Mouse (Mus musculus) thymus, postnatal 36 days (tissue): ENCODE measurements around the gene Tie1.
"Not testable (repeated sequence)": the region's sequence is repeated elsewhere in the genome, so short reads cannot be mapped to it uniquely, and the experiment has no call there.

Experiments
- DNase-seq, 2 experiments: peaks; one replicate each; pipeline ENCODE4 v3.0.0; 2022; ENCODE audit warnings: mixed read lengths in 2 of 2

Gene Tie1

DNA sequence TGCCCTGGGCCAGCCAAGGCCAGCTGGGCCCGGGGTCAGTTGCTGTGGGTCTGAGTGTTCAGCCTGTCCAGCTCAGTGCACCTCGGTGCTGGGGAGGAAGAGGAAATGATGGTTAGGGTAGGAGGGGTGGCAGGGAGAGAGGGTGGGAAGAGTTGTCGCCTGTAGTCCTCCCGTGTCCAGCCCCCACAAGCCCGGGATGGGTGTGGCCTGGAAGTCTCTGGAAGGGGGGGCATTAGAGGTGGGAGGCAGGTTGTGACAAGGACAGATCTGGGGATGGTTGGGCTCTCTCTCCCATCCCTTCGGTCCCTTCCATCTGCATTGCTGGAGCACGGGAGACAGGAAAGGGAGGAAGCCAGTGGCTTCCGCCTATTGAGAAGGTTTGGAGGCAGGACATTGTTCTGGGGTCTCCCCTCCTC is at the start of gene Tie1:
Gene Tie1 (minus strand): TSS at position 345 of the 416 bp plus-strand sequence.
- no peak for DNase-seq

DNA sequence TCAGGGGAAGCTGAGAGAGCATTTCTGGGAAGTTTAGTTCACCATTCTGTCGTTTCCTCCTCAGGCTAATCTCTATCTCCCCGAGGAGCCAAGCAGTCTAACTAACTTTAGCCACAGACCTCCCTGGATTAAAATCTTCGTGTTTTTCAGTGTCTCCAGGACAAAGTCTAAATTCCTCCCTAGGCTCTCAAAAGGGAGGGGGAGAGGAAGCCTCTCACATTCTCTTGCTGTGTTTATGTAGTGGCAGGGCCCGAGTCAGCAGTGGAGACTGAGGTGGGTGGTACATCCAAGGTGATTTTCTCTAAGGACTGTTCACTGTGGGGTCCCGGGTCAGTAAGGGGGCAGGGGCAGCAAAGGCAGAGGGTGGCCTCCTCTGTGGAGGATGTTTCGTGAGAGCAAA is 47.9 kb upstream of the Tie1 start:
- DNase-seq = no peak

DNA sequence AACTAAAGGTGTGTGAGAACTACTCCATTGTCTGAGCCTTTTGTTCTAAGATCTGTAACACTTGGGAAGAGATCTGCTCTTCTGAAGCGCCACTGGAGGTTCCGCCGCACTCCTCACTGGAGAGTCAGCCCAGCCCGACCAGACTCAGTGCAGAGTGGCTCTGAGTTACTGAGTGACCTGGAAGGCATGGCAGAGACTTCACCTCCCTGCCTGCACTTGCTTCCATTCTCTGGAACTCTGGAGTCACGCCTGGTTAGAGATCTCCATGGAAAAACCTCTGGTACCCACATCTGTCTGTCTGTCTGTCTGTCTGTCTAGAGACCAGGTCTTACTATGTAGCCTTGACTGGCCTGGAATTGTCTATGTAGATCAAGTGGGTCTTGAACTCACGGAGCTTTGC is 45.7 kb upstream of the Tie1 start:
- no peak for DNase-seq

DNA sequence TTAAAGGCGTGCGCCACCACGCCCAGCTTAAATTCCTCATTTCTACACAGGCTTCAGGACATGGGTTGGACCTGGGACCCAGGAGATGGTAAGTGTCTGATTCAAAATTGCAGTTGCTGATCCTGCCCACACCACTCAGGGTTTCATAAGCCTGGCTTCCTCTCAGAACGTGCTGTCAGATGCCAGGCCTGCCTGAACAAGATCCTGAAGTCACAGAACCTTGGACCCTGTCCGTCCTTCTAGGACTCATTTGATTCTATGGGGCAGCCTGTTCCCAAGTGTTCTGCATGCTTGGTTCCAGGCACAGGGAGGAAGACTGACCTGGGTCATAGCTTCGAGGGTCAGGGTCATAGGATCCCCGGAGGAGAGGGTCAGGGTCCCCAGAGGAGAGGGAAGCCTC is 43.7 kb upstream of the Tie1 start:
- no peak for DNase-seq

DNA sequence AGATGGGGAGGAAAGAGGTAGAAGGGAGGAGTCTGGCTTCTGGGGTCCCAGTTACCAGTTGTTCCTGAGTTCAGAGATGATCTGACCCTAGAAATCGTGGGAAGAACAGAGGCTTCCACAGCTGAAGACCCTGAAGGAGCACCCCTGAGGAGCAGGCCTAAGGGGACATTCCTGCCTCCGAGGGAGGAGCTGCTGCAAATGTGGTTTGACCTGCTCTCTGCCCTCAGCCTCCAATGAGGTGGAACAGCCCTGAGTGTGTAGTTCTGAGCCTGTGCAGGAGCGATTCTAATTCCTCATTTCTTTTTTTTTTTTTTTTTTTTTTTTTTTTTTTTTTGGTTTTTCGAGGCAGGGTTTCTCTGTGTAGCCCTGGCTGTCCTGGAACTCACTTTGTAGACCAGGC is 43.3 kb upstream of the Tie1 start:
- DNase-seq = no peak

DNA sequence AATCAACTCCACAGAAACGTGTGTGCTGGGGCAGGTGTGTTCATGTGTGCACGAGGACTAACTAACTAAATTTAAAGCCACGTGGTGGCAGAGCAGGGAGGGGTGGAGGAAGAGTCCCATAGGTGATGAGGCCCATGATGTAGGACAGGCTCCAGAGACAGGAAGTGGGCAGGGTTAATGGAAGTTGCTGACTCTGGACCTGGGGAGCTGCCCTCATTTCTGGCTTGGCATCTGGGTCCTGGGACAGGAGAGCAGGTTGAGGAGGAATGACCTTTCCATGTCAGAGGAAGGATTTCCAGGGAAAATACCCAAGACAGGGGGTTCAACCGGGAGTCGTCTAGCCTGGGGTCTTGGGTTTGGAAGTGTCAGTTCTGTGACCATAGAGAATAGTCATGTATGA is 42.8 kb upstream of the Tie1 start:
- no peak for DNase-seq

DNA sequence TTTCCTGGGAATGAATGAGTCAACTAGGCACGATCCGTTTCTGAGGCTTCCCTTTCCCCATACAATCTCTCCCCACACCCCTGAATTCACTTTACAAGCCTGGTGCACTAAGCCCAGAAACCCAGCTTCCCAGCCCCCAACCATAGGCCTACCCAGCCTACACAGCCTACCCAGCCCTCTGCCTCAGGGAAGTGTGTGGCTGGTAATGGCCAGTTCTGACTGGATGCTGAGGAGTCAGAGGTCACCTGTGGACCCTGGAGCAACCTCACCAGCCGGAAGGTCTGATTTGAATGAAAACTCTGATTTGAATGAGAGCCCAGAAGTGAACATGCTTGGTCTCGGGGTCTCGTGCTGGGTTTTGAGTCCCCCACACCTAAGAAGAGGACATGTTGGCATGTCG is 37.9 kb upstream of the Tie1 start:
- no peak for DNase-seq

DNA sequence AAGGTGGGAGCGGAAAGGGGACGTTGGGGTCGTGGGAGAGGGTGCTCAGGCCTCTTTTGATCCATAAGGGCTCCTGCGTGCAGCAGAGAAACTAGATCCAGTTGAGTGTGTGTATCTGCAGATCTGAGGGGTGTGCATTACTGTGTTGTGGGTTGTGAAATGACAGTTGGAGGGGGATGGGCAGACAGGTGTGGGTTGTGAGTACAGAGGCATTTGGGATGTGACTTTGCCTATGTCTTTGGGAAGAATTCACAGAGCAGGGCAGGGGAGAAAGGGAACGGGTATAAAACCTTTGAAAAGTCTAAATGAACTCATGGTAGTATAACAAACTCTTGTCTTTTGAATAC is 37.4 kb upstream of the Tie1 start:
- DNase-seq = no peak

DNA sequence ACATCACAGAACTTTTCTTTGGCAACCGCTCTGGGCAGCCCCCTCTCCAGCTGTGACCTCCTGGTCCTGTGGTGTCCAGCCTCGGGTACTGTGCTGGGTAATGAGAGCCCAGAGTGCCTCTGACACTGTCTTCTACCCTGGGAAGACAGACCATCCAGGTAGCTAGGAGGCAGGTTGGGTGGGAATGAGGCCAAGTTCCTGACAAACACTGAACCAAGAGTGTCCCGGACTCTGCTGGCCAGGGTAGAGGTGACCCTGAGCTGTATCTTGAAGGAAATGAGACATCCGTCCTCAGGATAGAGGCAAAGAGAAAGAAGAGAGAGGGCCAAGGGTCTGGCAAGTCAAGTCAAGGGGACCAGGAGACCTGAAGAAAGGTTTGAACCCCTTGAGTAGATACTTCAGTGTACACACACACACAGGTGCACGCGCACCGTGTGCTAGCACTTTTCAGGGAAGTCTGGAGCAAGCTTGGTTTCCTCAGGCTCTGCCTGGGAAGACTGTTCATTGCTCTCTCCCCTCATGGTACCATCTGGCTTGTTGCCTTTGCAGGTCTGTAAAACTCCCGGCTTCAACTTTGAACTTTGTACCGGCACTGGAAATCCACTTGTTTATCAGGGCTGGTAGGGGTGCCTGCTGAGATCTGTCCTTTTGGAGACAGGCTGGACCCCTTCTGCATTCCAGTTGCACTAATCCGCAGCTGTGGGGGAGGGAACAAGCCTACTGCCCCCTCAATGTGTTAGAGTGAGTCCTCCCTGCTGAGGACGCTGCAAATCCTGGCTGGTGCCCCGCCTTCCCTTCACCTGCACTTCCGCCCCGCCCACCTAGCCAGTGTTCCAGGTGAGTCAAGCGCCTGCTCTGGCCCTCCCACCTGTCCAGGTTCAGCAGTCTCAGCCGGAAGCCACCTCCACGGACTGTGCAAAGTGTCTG is 36.8 kb upstream of the Tie1 start, which contains the start of gene 2610528J11Rik:
Gene 2610528J11Rik (plus strand): TSS at position 592 of the 927 bp plus-strand sequence.
- DNase-seq = peak in 1 of 2 experiments; percentile 23

DNA sequence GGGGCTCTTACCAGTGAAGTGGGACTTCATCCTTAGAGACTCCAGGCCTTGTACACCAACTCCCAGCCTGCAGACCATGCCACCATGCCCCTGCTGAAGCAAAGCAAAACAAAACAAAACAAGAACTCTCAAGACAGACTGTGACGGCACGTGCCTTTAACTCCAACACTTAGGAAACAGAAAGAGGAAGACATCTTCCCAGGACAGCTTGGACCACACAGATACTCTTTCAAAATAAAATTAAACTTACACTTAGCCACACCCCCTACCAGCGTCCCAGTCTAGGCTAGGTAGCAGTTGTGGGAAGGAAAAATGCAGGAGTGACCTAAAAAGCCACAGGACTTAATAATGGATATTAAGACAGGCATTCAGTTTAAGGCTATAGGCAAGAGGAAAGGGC is 35.9 kb upstream of the Tie1 start:
- no peak for DNase-seq

DNA sequence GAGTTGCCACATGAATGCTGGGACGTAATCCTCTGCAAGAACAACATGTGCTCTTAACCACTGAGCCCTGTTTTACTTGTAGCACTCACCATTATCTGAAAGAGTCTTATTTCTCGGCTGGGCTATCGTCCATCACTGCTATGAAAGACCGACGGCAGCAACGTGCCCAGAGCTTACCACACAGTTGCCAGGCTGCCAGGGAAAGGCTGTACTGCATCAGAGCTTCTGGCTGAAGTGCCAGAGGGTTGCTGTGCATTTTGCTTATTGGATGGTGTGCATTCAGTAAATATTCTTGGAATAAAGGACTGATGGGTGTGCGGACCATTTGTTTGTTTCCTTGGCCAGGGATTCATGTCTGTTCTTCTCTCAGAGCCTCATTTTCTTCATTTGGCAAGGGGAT is 34.1 kb upstream of the Tie1 start:
- no peak for DNase-seq

DNA sequence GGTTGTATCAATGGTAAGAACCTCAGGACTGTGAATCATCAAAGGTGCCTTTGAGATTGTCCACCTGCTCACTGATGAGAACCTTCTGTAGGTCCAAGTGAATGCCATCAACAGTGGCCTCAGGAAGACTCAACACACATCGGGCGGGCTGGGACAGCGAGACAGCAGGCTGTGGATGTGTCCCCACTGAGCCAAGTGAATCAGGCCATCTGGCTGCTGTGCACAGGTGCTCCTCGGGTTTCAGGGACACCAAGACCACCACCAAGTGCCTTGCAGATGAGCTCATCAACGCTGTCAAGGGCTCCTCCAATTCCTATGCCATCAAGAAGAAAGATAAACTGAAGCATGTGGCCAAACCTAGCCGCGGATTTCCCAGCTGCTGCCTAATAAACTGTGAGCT is 32.4 kb upstream of the Tie1 start:
- no peak for DNase-seq

DNA sequence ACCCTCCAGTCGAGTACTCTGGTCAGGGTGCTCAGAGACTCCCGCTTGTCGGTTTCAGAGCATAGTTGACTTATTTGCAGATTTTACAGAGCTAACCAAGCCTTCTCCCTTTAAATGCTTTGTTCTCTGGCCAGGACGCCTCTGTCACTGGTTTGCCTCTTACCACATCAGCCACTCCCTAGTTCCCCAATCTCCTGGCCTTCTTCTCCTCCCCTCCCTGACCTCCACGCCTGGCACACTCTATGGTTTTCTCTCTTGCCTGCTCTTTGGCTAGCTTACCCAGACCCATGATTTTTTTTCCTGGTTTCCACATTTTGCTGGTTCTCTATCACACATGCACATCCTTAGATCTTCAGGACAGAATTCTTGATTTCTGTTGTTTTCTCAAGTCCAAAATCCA is 28.3 kb upstream of the Tie1 start:
- no peak for DNase-seq

DNA sequence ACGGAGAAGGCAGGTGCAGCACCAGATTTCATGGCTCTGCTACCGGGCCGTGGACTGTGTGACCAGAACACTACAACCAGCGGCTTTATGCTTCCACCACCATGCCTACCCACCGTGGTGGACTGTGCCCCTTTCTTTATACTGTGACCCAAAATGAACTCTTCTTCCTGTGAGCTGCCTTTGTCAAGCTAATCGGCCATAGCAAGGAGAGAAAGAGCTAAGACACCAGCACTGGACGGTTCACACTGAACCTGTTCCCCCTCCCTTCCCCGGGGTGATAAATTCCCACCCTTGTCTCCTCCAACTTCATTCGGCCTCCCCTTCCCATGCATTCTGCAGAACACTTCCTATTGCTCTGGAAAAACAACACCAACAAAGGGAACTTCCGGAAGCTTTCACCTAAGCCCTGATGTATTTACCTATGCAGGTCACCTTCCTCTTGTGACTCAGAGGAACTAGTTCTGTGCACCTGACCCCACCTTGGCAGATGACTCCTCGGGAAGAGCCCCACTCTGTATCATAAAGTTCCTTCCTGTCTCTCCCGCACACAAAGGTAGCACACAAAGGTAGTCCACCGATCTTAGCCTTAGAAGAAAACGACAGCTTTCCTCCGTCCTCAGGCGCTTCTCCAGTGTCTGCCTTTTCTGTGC is 27.8 kb upstream of the Tie1 start:
- DNase-seq = no peak

DNA sequence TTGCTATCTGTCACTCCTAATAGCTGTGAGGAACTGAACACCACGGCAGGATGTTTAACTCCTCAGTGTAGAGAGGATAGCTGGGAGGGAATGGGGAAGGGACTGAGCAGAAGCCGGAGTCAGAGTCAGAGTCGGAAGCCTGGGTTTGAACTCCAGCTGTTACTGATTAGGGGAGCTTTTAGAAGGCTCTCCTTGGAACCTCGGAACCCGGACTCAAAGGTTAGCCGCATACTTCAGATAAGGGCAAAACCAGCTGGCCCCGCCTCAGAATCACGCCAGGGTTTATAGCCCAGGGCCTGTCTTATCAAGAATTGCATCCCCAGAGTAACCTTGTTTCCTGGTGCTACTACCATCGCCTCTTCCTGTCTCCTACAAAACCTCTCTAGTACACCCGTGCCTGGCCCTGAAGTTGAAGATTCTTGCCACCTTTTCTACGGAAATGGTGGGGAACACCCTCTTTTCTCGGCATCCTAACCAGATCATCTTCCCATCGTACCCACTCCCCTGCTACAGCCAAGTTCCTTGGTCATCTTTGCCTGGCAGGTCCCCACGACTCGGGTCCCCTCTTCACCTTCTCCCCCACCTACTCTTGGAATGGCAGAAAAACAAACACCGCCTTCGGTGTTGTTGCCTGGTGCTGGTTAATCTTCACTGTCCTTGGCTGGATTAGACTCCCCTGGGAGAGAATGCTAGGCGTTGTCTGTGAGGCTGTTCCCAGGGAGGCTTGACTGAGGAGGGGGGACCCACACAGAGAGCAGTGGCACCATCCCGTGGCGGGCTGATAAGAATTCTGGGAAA is 27.0 kb upstream of the Tie1 start:
- DNase-seq = no peak

DNA sequence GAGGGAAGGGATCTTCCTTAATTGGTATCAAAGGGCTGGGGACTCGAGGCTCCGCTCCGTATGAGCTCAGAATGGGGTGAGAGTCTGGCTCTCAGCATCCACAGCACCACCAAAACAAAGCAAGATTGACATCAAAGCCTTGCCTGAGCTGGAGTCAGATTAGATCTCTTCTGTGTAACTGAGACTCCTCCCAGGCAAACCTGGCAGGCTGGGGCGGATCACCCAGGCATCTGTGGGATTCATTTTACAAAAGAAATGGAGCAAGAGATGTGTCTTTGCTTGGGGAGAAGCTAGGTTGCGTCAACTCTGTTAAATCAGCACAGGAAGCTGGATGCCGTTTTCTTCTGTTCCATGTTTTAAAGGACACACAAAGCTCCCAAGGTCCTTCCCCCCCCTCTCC is 19.2 kb upstream of the Tie1 start:
- DNase-seq = no peak

DNA sequence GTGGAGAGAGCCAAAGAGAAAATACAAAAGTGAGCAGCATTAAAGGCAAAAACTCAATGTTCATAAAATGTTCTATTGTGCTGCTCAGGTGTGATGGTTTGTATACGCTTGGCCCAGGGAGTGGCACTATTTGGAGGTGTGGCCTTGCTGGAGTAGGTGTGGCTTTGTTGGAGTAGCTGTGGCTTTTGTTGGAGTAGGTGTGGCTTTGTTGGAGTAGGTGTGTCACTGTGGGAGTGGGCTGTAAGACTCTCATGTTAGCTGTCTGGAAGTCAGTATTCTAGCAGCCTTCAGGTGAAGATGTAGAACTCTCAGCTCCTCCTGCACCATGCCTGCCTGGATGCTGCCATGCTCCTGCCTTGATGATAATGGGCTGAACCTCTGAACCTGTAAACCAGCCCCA is 17.3 kb upstream of the Tie1 start:
- DNase-seq = not testable (repeated sequence)

DNA sequence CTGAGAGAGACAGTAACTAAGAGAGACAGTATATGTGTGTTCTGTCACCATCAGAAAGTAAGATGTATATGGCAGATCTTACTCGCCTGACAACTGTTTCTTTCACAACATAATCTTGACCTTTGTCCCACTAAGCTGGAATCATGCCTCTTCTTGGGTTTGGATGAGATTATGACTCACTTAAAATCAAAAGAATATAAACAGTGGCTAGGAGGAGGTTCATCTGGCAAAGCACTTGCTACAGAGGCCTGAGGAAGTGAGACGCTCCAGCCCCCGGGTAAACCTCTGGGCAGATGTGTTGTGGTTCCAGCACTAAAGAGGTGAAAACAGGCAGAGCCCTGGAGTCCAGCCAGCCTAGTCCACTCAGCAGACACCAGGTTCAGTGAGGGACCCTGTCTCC is 15.7 kb upstream of the Tie1 start:
- DNase-seq = no peak

DNA sequence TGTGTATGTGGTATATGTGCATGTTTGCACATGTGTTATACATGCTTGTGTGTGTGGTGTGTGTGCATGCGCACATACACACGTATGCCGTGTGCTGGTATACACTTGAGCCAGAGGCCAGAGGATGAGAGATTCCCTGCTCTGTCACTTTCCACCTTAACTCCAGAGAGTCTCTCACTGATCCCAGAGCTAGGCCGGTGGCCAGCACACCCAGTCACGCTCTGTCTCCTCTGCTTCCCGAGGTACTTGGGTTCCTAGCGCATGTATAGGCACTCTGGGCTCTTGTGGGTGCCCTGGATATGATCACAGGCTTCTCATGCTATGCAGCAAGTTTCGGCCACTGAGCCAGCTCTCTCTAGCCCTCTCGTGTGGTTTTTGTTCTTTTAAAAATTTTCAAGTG is 10.9 kb upstream of the Tie1 start:
- no peak for DNase-seq

DNA sequence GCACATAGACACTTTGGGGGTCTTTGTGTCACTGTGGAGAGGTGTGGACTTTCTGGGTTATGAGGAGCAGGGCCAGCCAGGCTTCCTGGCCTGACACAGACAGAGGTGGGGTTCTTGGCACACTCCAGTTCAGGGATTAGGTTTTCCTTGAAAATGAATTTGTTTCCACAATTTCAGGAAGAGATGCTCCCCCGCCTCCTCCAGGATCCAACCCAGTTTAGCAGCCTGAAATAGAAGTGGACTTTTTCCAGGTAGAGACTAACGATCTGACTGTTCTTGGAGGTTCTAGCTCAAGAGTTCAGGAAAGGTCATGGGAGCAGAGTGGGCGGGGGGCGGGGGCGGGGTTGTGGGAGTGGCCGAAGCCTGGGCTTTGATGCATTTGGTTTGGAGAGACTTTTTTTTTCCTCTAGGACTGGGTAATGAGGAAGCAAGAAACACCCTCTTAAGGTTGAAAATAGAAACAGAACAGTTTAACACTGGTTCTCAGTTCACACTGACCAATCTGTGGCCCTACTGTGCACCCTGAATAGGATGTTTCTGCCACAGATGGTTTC is 10.4 kb upstream of the Tie1 start:
- no peak for DNase-seq

DNA sequence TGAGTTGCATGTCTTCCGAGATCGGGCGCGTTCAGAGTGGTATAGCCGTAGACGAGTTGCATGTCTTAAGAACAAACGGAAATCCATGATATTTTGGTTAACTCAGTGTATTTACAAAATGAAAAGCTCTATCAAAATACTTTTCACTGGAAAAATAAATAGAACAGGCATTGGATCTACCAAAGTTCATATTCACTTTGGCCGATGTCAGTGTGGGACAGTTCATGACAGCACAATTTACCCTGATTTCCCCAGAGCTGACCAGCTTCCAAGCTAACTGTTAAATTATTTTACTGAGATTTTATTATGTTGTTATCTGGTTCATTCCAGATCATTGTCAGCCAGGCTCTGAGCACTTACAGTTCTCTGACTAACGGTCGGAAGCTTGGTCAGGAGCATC is 600 bp upstream of the Tie1 start:
- DNase-seq = no peak

DNA sequence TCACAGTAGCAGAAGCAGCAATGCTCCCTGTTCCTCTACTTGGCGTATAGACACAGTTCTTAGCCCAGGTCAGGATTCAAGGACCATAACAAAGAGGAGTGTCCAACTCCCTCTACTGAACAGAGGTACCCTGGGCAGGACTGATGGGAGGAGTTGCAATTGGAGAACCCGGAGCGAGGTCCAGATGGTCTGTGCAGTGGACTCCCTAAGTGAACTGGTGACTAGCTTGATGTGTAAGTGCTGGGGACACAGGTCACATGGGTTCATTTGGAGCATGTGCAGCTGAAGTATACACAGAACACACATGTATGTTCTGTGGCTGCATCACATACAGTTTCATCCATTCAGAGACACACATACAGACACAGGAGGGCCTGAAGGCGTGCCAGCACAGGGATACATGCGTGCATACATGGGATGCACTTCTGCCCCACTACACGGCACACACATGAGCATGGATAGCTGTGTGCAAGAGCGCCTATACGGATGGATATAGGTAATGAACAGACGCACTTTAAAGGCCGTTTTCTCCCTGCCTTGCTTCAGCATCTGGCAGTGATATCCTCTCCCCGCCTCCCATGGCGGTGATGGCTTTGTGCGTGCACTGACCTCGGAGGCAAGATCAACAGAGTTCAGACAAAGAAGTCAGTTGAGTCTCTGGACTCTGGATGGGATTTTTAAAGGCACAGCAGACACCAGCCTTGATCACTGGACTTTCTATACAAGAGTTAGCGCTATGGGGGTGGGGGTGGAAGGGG is 12.9 kb downstream of the Tie1 start:
- DNase-seq = no peak

DNA sequence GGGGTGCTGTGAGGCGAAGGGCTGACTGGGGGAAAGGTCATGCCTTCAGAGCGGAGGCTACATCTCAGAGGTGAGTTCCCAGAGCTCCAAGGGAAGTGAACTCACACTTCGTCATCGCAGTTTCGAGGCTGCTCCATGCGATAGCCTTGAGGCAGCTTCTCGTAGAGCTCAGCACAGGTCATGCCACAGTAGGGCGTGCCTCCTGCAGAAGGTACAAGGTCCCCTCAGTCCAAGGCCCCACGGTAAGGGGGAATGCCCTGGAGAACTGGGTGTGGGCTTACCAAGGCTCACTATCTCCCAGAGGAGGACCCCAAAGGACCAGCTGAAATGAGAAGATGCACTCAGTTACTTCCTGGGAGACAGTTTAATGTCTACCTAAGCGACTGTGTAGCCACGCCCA is 17.2 kb downstream of the Tie1 start:
- DNase-seq = no peak
